Mouse (Mus musculus) spleen, postnatal 4 days (tissue): ENCODE measurements around the gene Vmn1r58.
"Not testable (repeated sequence)": the region's sequence is repeated elsewhere in the genome, so short reads cannot be mapped to it uniquely, and the experiment has no call there.

Experiments used
- DNase-seq, 2 experiments: peaks; one replicate each; pipeline ENCODE4 v3.0.0; 2022; ENCODE audit warnings: low spot score in 2 of 2

Vmn1r58 gene

GRCm38 (mm10) chr7:5413296-5413695 is at the start of gene Vmn1r58:
TSS of gene Vmn1r58 (minus strand) at chr7:5413396.
- not testable (repeated sequence) for DNase-seq

- no peak for DNase-seq
Measured at GRCm38 (mm10) chr7:5456674-5457073, 43.5 kb upstream of the Vmn1r58 start, which contains the start of gene Vmn1r59. TSS of gene Vmn1r59 (minus strand) at chr7:5456774.

GRCm38 (mm10) chr7:5454011-5454410 is 40.8 kb upstream of the Vmn1r58 start:
- DNase-seq = not testable (repeated sequence)

- DNase-seq = no peak
Measured at GRCm38 (mm10) chr7:5448627-5449026, 35.4 kb upstream of the Vmn1r58 start.

- no peak for DNase-seq
Measured at GRCm38 (mm10) chr7:5406201-5406600, 7.0 kb downstream of the Vmn1r58 start.

GRCm38 (mm10) chr7:5366724-5367123 is 46.5 kb downstream of the Vmn1r58 start:
- DNase-seq = no peak

GRCm38 (mm10) chr7:5363599-5363998 is 49.6 kb downstream of the Vmn1r58 start:
- no peak for DNase-seq
